Mouse (Mus musculus) lung, embryonic 14.5 days (tissue): ENCODE data around the gene Bzw1. TPM values are rescaled to one million over a fixed set of nuclear protein-coding genes. Genes with fewer than 3 reads are reported as not detected.
"Not testable (repeated sequence)": the region's sequence is repeated elsewhere in the genome, so short reads cannot be mapped to it uniquely, and the experiment has no call there.

Experiments used
- ATAC-seq: fragments of 200-750 bp; cut with Nextera tagmentation; 2 replicates; pipeline ENCODE4 v1.8.0; 2017; ENCODE audit warnings: mild to moderate bottlenecking, moderate TSS enrichment, moderate library complexity; ENCODE audit not compliant: insufficient read depth
- DNase-seq: peaks from one replicate; pipeline ENCODE4 v3.0.0-alpha.2; 2015
- H3K27ac ChIP-seq: fragments of 300-500 bp; sonication (generic); 2 replicates; pipeline ENCODE4 v1.5.1; 2014; ENCODE audit warnings: low read depth, mild to moderate bottlenecking, moderate library complexity
- H3K27me3 ChIP-seq: fragments of 300-500 bp; sonication (generic); 2 replicates; pipeline ENCODE4 v1.6.1; 2014; ENCODE audit warnings: low read length, control low read depth; ENCODE audit not compliant: insufficient read depth
- H3K36me3 ChIP-seq: fragments of 300-500 bp; sonication (generic); 2 replicates; pipeline ENCODE4 v1.6.1; 2014; ENCODE audit warnings: control low read depth; ENCODE audit not compliant: insufficient read depth
- H3K4me1 ChIP-seq: fragments of 300-500 bp; sonication (generic); 2 replicates; pipeline ENCODE4 v1.6.1; 2014; ENCODE audit warnings: antibody characterized with exemption, control low read depth; ENCODE audit not compliant: insufficient read depth
- H3K4me2 ChIP-seq: fragments of 300-500 bp; sonication (generic); 2 replicates; pipeline ENCODE4 v1.6.1; 2014; ENCODE audit warnings: mild to moderate bottlenecking
- H3K4me3 ChIP-seq: fragments of 300-500 bp; sonication (generic); 2 replicates; pipeline ENCODE4 v1.5.1; 2014; ENCODE audit warnings: low read depth, low read length
- H3K9ac ChIP-seq: fragments of 300-500 bp; sonication (generic); 2 replicates; pipeline ENCODE4 v1.6.1; 2014
- H3K9me3 ChIP-seq: fragments of 300-500 bp; sonication (generic); 2 replicates; pipeline ENCODE4 v1.6.1; 2016; ENCODE audit warnings: low read depth, low read length, control low read depth
- CTCF ChIP-seq: IDR thresholded peaks from 2 replicates; pipeline ENCODE4 v1.5.1; 2016; ENCODE audit warnings: antibody characterized with exemption, low read depth
- WGBS: fragments of 180-500 bp; shearing (Covaris S2); extraction: QIAGEN DNeasy Blood & Tissue Kit; methylation state at CpG from one replicate; pipeline ENCODE4 v1.1.7; 2014; 5-methylcytosine and 5-hydroxymethylcytosine counted together
- polyA plus RNA-seq: library from polyadenylated mRNA; unstranded; fragments of >200 nt; fragmentation: Nextera tagmentation; extraction: Ambion mirVana; gene quantifications from 2 replicates; pipeline ENCODE4 v1.2.1, GENCODE M21; 2014

The Bzw1 gene
- polyA plus RNA-seq, 1 experiment from 2014 or later, result 406 TPM

DNA sequence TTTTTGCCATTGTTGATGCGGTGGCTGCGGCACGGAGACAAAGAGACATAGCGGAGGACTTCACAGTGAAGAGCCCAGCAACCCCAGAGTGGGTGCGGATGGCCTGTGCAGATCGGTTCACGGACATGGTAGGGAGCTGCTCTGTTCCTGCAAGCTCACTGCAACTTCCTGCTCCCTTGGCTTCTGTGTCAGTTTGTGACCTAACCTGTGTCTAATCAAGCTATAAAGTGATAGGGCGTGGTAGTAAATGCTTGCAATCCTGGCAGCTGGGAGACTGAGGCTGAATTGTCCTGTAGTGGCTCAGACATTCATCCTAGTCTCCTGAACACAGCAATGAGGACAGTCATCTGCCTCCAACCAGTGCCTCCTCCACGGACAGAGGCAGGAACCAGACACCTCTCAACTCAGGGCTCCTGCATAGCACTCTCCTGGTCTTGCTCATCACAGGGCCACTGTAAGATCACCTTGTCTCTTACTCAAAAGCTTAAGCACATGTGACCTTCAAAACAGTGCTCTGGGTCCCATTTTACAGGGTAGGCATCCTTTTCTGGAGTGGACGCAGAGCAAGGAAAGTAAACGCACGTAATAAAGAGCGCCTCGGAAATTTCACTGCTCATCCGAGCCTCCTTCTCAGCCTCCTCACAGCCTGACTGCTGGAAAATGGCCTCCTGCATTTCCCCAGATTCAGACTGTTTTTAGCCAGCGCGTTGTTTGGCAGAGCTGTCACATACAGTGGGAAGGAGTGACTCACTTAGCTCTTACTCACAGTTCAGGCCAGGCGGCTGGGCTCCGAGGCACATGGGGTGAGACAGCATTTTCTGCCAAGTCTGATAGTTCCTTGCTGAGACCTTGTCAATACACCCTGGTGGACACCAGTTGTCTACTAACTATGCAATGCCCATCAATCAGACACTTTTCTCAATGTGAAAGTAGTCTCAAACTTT lies 33.5 kb upstream of the Bzw1 start:
- Histone ChIP-seq H3K4me1 (peaks cover 3% of the 10 kb centered on the region; the same call in 1 of the 2 replicates), H3K9me3 (no peaks in the 10 kb centered on the region), H3K4me3 (no peak overlapping the region), H3K27me3 (no peaks in the 10 kb centered on the region), H3K9ac (no peak overlapping the region), H3K36me3 (no peaks in the 10 kb centered on the region), H3K4me2 (no peak overlapping the region), H3K27ac (no peak overlapping the region)
- DNase-seq (peak; percentile 24), ATAC-seq (0 out of 2 replicates have a peak, but pooled peaks have one; percentile 54)
- 67% methylated on average over 19 of the region's 19 CpGs for WGBS
- no peak for TF ChIP-seq CTCF

DNA sequence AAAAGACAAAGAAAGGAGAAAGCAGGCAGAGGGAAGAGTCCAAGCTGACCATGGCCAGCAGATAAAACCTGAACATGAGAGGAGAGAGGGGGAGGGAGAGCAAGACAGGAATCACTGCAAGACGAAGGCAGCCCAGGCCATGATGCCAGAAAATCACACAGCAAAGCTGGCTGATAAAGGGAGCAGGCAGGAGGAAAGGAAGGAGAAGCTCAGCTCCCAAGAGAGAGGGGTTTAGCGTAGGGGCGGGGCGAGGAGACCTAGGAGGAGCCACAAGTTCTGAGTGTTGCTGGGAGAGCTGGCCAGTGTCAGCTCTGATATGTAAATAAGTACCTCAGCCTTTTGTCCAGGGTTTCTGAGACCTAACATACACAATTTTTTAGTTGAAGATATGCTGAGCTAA lies 30.4 kb upstream of the Bzw1 start:
- Histone ChIP-seq H3K9me3 (no peaks in the 10 kb centered on the region), H3K9ac (no peak overlapping the region), H3K27ac (no peak overlapping the region), H3K27me3 (no peaks in the 10 kb centered on the region), H3K36me3 (no peaks in the 10 kb centered on the region), H3K4me1 (peaks cover 3% of the 10 kb centered on the region; the same call in 1 of the 2 replicates), H3K4me3 (no peak overlapping the region), H3K4me2 (no peak overlapping the region)
- no peak for TF ChIP-seq CTCF
- ATAC-seq, result no peak
- DNase-seq, result no peak
- WGBS, result 56% methylated on average over 4 of the region's 4 CpGs

- Histone ChIP-seq H3K36me3 (no peaks in the 10 kb centered on the region), H3K9me3 (no peaks in the 10 kb centered on the region), H3K4me3 (no peak overlapping the region), H3K27ac (no peak overlapping the region), H3K9ac (no peak overlapping the region), H3K4me2 (no peak overlapping the region), H3K4me1 (peaks cover 3% of the 10 kb centered on the region; the same call in 1 of the 2 replicates), H3K27me3 (no peaks in the 10 kb centered on the region)
- TF ChIP-seq CTCF, result no peak
- WGBS, result 94% methylated on average over 12 of the region's 12 CpGs
- DNase-seq, result no peak
- no peak for ATAC-seq
These were observed 28.1 kb upstream of the Bzw1 start for GRCm38 (mm10) chr1:58364551-58364950.

DNA sequence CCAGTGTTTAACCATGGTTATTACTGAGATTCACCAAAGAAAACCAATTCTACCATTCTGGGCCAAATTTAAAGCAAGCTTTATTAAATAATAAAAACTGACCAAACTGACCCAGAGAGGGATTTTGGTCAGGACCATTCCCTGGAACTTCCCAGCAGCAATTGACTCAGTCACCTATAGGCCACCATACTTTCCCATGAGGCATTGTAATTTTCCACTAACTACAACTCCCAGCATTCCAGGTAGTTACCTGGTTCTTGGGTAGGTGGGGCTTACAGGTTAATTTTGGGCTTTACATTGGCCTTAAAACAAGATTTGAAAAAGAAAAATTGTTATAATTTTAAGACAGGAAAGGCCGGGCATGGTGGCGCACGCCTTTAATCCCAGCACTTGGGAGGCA lies 26.9 kb upstream of the Bzw1 start:
- ATAC-seq, result no peak
- no peak overlapping the region for H3K4me2 ChIP-seq
- TF ChIP-seq CTCF, result no peak

DNA sequence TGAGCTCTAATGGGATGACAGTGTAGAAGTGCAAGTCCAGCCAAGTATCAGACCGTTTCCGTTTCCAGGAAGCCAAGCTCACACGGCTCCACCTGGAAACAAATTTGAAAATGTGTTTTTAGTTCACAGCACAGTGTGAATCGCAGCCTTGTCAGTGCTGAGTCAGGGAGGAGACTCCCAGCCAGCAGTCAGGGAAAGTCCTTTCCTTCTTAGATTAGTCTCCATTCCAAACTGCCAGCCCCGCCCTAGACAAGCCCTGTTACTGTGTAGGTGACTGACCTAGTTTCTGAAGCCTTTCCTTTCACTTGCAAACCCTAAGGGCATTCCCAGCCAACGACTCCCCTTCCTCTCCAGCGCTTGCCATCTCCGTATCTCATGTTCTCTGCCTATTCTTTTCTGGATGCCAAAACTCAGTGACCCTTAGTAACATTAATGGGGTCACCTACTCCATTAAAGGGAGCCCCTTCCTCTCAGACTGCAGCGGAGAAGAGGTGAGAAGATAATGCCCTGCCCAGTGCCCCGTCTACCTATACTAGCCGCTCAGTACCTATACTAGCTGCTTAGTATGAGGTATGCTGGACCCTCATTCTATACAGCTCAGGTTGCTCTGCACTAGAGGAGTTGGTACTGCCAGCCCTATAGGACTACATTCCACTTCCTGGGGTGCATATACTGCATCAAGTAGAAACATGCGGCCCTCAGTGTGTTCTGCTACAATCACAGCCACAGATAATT lies 25.8 kb upstream of the Bzw1 start:
- WGBS, result 82% methylated on average over 12 of the region's 12 CpGs
- no peak for DNase-seq
- Histone ChIP-seq H3K9ac (no peak overlapping the region), H3K4me1 (peaks cover 3% of the 10 kb centered on the region; the same call in 1 of the 2 replicates), H3K27ac (no peak overlapping the region), H3K4me3 (no peak overlapping the region), H3K27me3 (no peaks in the 10 kb centered on the region), H3K4me2 (no peak overlapping the region), H3K36me3 (no peaks in the 10 kb centered on the region), H3K9me3 (no peaks in the 10 kb centered on the region)
- ATAC-seq, result no peak
- no peak for TF ChIP-seq CTCF

More for the DNA sequence above, 26.9 kb upstream of the Bzw1 start:
- Histone ChIP-seq H3K4me3 (no peak overlapping the region), H3K36me3 (no peaks in the 10 kb centered on the region), H3K9ac (no peak overlapping the region), H3K27ac (no peak overlapping the region), H3K4me1 (peaks cover 3% of the 10 kb centered on the region; the same call in 1 of the 2 replicates), H3K27me3 (no peaks in the 10 kb centered on the region), H3K9me3 (no peaks in the 10 kb centered on the region)
- no peak for DNase-seq
- 99% methylated on average over 3 of the region's 3 CpGs for WGBS

DNA sequence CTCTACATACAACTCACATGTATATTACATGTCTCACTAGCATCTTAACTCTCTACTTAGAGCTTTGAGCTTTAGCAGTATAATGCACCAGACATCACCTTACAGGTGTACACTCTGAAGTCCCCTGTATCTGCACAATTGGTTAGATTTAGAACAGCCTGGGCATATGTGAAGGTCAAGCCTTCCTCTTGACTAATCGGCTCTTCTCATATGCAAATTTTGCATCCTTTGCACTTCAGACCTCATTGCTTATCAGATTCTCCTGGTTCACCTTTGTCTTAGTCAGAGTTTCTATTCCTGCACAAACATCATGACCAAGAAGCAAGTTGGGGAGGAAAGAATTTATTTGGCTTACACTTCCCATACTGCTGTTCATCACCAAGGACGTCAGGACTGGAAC lies 23.0 kb upstream of the Bzw1 start:
- no peaks in the 10 kb centered on the region for H3K36me3 ChIP-seq
- H3K4me1 ChIP-seq, result no peaks in the 10 kb centered on the region
- H3K9ac ChIP-seq, result no peak overlapping the region
- 69% methylated on average over 2 of the region's 2 CpGs for WGBS
- no peak overlapping the region for H3K27ac ChIP-seq
- DNase-seq (no peak), ATAC-seq (no peak)
- no peaks in the 10 kb centered on the region for H3K9me3 ChIP-seq
- no peaks in the 10 kb centered on the region for H3K27me3 ChIP-seq
- H3K4me3 ChIP-seq, result no peak overlapping the region
- no peak for TF ChIP-seq CTCF
- H3K4me2 ChIP-seq, result no peak overlapping the region

DNA sequence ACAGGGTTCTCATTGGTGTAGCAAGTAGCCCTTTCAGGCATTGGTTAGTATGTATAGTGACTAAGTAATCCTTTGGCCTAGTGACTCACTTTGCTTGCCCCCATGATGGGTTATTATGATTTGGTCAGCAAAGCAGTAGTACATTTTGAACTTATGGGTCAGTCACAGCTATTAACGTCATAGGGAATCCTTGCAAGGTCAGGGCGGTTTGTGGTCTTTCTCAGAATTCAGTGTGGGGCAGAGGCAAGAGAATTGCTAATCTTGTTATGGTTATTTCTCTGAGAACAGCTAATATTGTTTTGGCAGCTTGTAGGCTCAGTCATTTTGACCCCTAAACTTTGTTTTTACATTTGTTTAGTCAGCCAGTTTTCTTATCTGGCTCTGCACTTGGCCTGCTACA lies 18.4 kb upstream of the Bzw1 start:
- ATAC-seq, H3K4me1 ChIP-seq, H3K27me3 ChIP-seq, H3K4me3 ChIP-seq, H3K36me3 ChIP-seq, H3K9ac ChIP-seq, H3K4me2 ChIP-seq, H3K9me3 ChIP-seq, H3K27ac ChIP-seq, DNase-seq: not testable (repeated sequence)
- WGBS, result 74% methylated on average over 2 of the region's 2 CpGs
